Mouse (Mus musculus) liver, embryonic 16.5 days (tissue): ENCODE data around the gene Plekhg3. TPM values are rescaled to one million over a fixed set of nuclear protein-coding genes. Genes with fewer than 3 reads are reported as not detected.

ENCODE experiments used
- ATAC-seq: fragments of 200-750 bp; cut with Nextera tagmentation; 2 replicates; pipeline ENCODE4 v1.8.0; 2017; ENCODE audit warnings: low read depth, mild to moderate bottlenecking, moderate number of reproducible peaks, moderate library complexity
- H3K27ac ChIP-seq: fragments of 300-500 bp; sonication (generic); 2 replicates; pipeline ENCODE4 v1.5.1; 2014; ENCODE audit warnings: mild to moderate bottlenecking, low read length
- H3K27me3 ChIP-seq: fragments of 300-500 bp; sonication (generic); 2 replicates; pipeline ENCODE4 v1.6.1; 2014; ENCODE audit warnings: low read depth, low read length, mixed read lengths; ENCODE audit not compliant: control insufficient read depth, insufficient read depth
- H3K36me3 ChIP-seq: fragments of 300-500 bp; sonication (generic); 2 replicates; pipeline ENCODE4 v1.6.1; 2014; ENCODE audit warnings: mild to moderate bottlenecking; ENCODE audit not compliant: control insufficient read depth, insufficient read depth
- H3K4me1 ChIP-seq: fragments of 300-500 bp; sonication (generic); 2 replicates; pipeline ENCODE4 v1.6.1; 2014; ENCODE audit warnings: low read depth, low read length, mixed read lengths; ENCODE audit not compliant: control insufficient read depth
- H3K4me2 ChIP-seq: fragments of 300-500 bp; sonication (generic); 2 replicates; pipeline ENCODE4 v1.6.1; 2014; ENCODE audit warnings: low read depth, low read length, mixed read lengths
- H3K4me3 ChIP-seq: fragments of 300-500 bp; sonication (generic); 2 replicates; pipeline ENCODE4 v1.5.1; 2014; ENCODE audit warnings: low read depth, mild to moderate bottlenecking, low read length
- H3K9ac ChIP-seq: fragments of 300-500 bp; sonication (generic); 2 replicates; pipeline ENCODE4 v1.6.1; 2014; ENCODE audit warnings: low read depth, low read length
- H3K9me3 ChIP-seq: fragments of 300-500 bp; sonication (generic); replicated peaks from 2 replicates; pipeline ENCODE4 v1.6.1; 2016; ENCODE audit warnings: low read length; ENCODE audit not compliant: control insufficient read depth
- WGBS: fragments of 180-500 bp; shearing (Covaris S2); extraction: QIAGEN DNeasy Blood & Tissue Kit; methylation state at CpG from one replicate; pipeline ENCODE4 v1.1.7; 2014; ENCODE audit not compliant: insufficient replicate concordance; 5-methylcytosine and 5-hydroxymethylcytosine counted together
- polyA plus RNA-seq: library from polyadenylated mRNA; unstranded; fragments of >200 nt; fragmentation: Nextera tagmentation; extraction: Ambion mirVana; gene quantifications from 2 replicates; pipeline ENCODE4 v1.2.1, GENCODE M21; 2015

Gene Plekhg3
- polyA plus RNA-seq, 1 experiment from 2014 or later: 5.5 TPM

DNA sequence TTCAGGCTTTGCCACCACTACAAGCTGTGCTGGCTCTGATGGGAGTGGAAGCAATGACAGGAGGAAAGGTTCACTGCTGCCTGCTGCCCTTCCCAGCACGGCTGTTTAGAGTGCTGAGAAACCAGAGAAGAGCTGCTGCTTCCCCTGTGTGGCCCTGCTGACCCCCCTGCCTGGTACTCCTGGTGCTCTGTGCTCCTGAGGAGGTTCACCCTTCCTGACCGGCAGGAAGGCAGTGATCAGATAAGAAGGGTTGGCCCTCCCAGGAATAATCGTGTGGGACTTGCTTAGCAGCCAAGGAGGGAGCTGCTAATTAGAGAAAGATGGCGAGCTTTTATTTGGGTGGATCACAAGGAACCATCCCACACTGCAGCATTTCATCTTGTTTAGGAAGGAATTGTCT lies 15.8 kb upstream of the Plekhg3 start:
- no peaks in the 10 kb centered on the region for H3K4me1 ChIP-seq
- H3K9me3 ChIP-seq: no peaks in the 10 kb centered on the region
- no peak overlapping the region for H3K4me3 ChIP-seq
- no peak overlapping the region for H3K27ac ChIP-seq
- no peaks in the 10 kb centered on the region for H3K27me3 ChIP-seq
- no peak overlapping the region for H3K9ac ChIP-seq
- 20% methylated on average over 4 of the region's 4 CpGs for WGBS
- no peak for ATAC-seq
- no peaks in the 10 kb centered on the region for H3K36me3 ChIP-seq
- no peak overlapping the region for H3K4me2 ChIP-seq

DNA sequence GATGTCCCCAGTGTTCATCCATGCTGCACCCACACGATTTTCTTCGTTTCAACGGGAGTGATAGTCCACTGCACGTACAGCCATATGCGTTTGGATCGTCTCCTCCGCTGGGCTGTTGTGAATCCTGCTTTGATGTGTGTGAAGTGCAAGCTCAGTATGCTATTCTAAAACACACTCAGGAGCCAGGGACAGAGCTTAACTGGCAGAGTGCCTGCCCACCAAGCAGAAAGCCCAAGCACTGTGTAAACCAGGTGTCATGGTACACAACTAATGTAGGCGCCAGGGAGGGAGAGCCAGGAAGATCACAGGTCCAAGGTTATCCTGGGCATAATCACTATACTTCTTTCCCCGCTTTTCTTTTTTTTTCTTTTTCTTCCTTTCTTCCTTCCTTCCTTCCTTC lies 12.7 kb upstream of the Plekhg3 start:
- H3K4me1 ChIP-seq: no peaks in the 10 kb centered on the region
- ATAC-seq: no peak
- no peaks in the 10 kb centered on the region for H3K36me3 ChIP-seq
- no peak overlapping the region for H3K9ac ChIP-seq
- no peak overlapping the region for H3K4me3 ChIP-seq
- H3K9me3 ChIP-seq: no peaks in the 10 kb centered on the region
- H3K27me3 ChIP-seq: no peaks in the 10 kb centered on the region
- 70% methylated on average over 9 of the region's 9 CpGs for WGBS
- H3K27ac ChIP-seq: no peak overlapping the region
- no peak overlapping the region for H3K4me2 ChIP-seq

- Histone ChIP-seq H3K27me3 (no peaks in the 10 kb centered on the region), H3K9ac (no peak overlapping the region), H3K4me2 (no peak overlapping the region), H3K9me3 (no peaks in the 10 kb centered on the region), H3K27ac (no peak overlapping the region), H3K36me3 (no peaks in the 10 kb centered on the region), H3K4me1 (no peaks in the 10 kb centered on the region), H3K4me3 (no peak overlapping the region)
- WGBS: 55% methylated on average over 12 of the region's 12 CpGs
- ATAC-seq: no peak
Observed at GRCm38 (mm10) chr12:76518909-76519842, 11.5 kb upstream of the Plekhg3 start.

GRCm38 (mm10) chr12:76523654-76524053 lies 7.0 kb upstream of the Plekhg3 start:
- Histone ChIP-seq H3K4me2 (no peak overlapping the region), H3K27me3 (no peaks in the 10 kb centered on the region)

GRCm38 (mm10) chr12:76524915-76525314 lies 5.8 kb upstream of the Plekhg3 start:
- H3K4me3 ChIP-seq: no peak overlapping the region
- no peaks in the 10 kb centered on the region for H3K9me3 ChIP-seq
- no peaks in the 10 kb centered on the region for H3K36me3 ChIP-seq
- no peak overlapping the region for H3K4me2 ChIP-seq
- 75% methylated on average over 3 of the region's 3 CpGs for WGBS
- no peak overlapping the region for H3K9ac ChIP-seq
- peaks cover 4% of the 10 kb centered on the region; the same call in 1 of the 2 replicates for H3K27me3 ChIP-seq
- peaks cover 7% of the 10 kb centered on the region for H3K4me1 ChIP-seq
- H3K27ac ChIP-seq: no peak overlapping the region
- ATAC-seq: no peak

More at GRCm38 (mm10) chr12:76523654-76524053, 7.0 kb upstream of the Plekhg3 start:
- no peaks in the 10 kb centered on the region for H3K36me3 ChIP-seq
- H3K4me1 ChIP-seq: peaks cover 7% of the 10 kb centered on the region; the same call in 1 of the 2 replicates
- ATAC-seq: no peak
- 47% methylated on average over 5 of the region's 5 CpGs for WGBS
- H3K9me3 ChIP-seq: no peaks in the 10 kb centered on the region
- H3K27ac ChIP-seq: no peak overlapping the region
- no peak overlapping the region for H3K4me3 ChIP-seq
- no peak overlapping the region for H3K9ac ChIP-seq

- Histone ChIP-seq H3K9me3 (no peaks in the 10 kb centered on the region), H3K27me3 (peaks cover 22% of the 10 kb centered on the region), H3K4me1 (peaks cover 7% of the 10 kb centered on the region), H3K9ac (no peak overlapping the region), H3K4me2 (no peak overlapping the region), H3K36me3 (no peaks in the 10 kb centered on the region), H3K4me3 (no peak overlapping the region), H3K27ac (no peak overlapping the region)
- 10% methylated on average over 9 of the region's 9 CpGs for WGBS
- no peak for ATAC-seq
Observed at GRCm38 (mm10) chr12:76527245-76527881, 3.3 kb upstream of the Plekhg3 start.

- ATAC-seq: no peak
- Histone ChIP-seq H3K9me3 (no peaks in the 10 kb centered on the region), H3K9ac (no peak overlapping the region), H3K27ac (0 out of 2 replicates have a peak overlapping the region, but pooled peaks have one; percentile 27), H3K27me3 (peaks cover 36% of the 10 kb centered on the region), H3K4me1 (peaks cover 7% of the 10 kb centered on the region), H3K4me3 (no peak overlapping the region), H3K4me2 (no peak overlapping the region), H3K36me3 (no peaks in the 10 kb centered on the region)
- WGBS: 66% methylated on average over 5 of the region's 5 CpGs
Observed at GRCm38 (mm10) chr12:76528766-76529165, 1.9 kb upstream of the Plekhg3 start.

DNA sequence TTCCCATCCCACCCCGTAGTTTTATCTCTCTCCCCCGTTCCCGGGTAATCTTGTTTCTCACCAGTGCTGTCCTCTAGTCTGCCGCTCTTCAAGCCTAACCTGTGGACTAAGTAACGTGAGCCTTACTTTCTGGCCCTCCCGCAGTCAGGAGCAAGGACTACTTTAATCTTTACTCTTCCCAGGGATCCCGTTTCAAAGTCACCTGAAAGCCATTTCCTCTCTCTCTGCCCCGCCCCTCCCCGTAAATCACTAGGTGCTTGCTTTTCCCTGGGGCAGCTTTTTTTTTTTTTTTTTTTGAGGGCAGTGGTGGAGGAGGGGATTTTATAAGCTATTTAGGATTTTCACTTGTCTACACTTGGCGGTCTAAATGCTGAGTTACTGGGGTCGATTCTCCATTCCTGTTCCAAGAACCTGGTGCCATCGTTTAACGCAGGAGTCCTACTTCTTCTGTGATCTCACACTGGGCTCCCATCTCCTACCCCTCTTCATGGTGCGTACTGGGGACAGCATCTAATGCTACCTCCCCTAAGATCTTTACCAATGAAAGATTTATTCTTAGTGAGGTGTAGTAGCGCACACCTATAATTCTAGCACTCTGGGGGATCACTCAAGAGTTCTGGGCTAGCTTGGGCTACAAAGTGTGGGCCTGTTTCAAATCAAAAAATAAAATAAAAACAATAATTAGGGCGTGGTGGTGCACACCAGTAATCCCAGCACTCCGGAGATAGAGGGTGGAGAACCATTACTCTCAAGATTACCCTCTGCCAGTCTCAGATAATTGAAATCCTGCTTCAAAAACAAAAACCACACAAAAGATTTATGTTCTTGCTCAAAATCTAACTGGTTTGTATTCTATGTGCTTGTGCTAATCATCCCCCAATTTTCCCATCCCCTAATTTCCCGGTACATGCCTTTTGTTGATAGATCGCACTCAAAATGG lies 1.6 kb downstream of the Plekhg3 start:
- Histone ChIP-seq H3K4me3 (peak overlapping the region; percentile 67), H3K4me2 (peak overlapping the region; percentile 71), H3K27ac (peak overlapping the region; percentile 85), H3K36me3 (no peaks in the 10 kb centered on the region), H3K4me1 (peaks cover 20% of the 10 kb centered on the region), H3K27me3 (peaks cover 57% of the 10 kb centered on the region), H3K9ac (peak overlapping the region; percentile 67), H3K9me3 (no peaks in the 10 kb centered on the region)
- no peak for ATAC-seq
- WGBS: 4% methylated on average over 19 of the region's 19 CpGs
